Mouse (Mus musculus): ENCODE measurements at regions not wholly inside any gene's neighbourhood (a gene's known extent, or its start where the extent isn't known, plus 50 kb on each side); places are given as distances from the start of the nearest gene placed in this dataset.
"Not testable (repeated sequence)": the region's sequence is repeated elsewhere in the genome, so short reads cannot be mapped to it uniquely, and the experiment has no call there.

- Histone ChIP-seq H3K9me3 (replicated peaks) (no peaks in the 10 kb centered on the region), H3K27me3 (no peaks in the 10 kb centered on the region), H3K4me3 (no peak overlapping the region), H3K9ac (no peak overlapping the region), H3K27ac (no peak overlapping the region), H3K36me3 (no peaks in the 10 kb centered on the region), H3K4me1 (replicated peaks) (no peaks in the 10 kb centered on the region), H3K4me2 (no peak overlapping the region)
- no peak for ATAC-seq (replicated peaks; ENCODE audit: insufficient number of reproducible peaks, insufficient read depth, low FRiP score, low read depth)
- 71% methylated on average over 7 of the region's 7 CpGs for WGBS
Measured at GRCm38 (mm10) chr1:177501288-177501687, 59.1 kb downstream of the Zbtb18 start.

DNA sequence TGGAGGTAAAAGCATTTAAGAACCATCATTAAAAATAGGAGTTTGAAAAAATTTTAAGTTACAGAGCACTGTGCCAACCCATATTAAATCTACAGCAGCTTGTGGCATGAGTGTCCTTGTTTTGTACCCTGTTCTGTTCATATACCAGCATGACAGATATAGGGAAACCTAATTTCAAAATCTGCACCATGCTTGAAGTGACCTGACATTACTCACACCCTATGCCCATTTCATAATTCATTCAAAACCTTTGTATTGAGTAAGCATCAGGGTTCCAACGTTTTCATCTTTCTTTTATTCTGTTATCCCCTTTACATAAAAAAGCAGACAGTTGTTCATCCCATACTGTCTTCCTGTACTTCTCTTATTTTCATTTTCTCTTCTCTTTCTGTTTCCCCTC lies 61.8 kb downstream of the Zbtb18 start:
- no peak overlapping the region for H3K27ac ChIP-seq
- WGBS: 73% methylated on average over 1 of the region's 1 CpGs

GRCm38 (mm10) chr1:177504743-177505142 lies 62.6 kb downstream of the Zbtb18 start:
- Histone ChIP-seq H3K36me3 (no peaks in the 10 kb centered on the region), H3K9ac (no peak overlapping the region), H3K4me3 (no peak overlapping the region), H3K4me1 (replicated peaks) (no peaks in the 10 kb centered on the region), H3K9me3 (replicated peaks) (no peaks in the 10 kb centered on the region), H3K4me2 (no peak overlapping the region), H3K27ac (no peak overlapping the region), H3K27me3 (no peaks in the 10 kb centered on the region)
- WGBS: 94% methylated on average over 2 of the region's 2 CpGs
- no peak for ATAC-seq (replicated peaks; ENCODE audit: insufficient number of reproducible peaks, insufficient read depth, low FRiP score, low read depth)

More for the DNA sequence above, 61.8 kb downstream of the Zbtb18 start:
- Histone ChIP-seq H3K36me3 (no peaks in the 10 kb centered on the region), H3K27me3 (no peaks in the 10 kb centered on the region), H3K4me2 (no peak overlapping the region), H3K4me1 (replicated peaks) (no peaks in the 10 kb centered on the region), H3K9me3 (replicated peaks) (no peaks in the 10 kb centered on the region), H3K9ac (no peak overlapping the region), H3K4me3 (no peak overlapping the region)
- no peak for ATAC-seq (replicated peaks; ENCODE audit: insufficient number of reproducible peaks, insufficient read depth, low FRiP score, low read depth)

GRCm38 (mm10) chr1:177507398-177507797 lies 65.2 kb downstream of the Zbtb18 start:
- not testable (repeated sequence) for H3K4me1 ChIP-seq (replicated peaks); ATAC-seq (replicated peaks; ENCODE audit: insufficient number of reproducible peaks, insufficient read depth, low FRiP score, low read depth); H3K27ac ChIP-seq; H3K4me3 ChIP-seq; H3K9ac ChIP-seq; H3K27me3 ChIP-seq; H3K36me3 ChIP-seq; H3K9me3 ChIP-seq (replicated peaks); H3K4me2 ChIP-seq
- 85% methylated on average over 4 of the region's 4 CpGs for WGBS

DNA sequence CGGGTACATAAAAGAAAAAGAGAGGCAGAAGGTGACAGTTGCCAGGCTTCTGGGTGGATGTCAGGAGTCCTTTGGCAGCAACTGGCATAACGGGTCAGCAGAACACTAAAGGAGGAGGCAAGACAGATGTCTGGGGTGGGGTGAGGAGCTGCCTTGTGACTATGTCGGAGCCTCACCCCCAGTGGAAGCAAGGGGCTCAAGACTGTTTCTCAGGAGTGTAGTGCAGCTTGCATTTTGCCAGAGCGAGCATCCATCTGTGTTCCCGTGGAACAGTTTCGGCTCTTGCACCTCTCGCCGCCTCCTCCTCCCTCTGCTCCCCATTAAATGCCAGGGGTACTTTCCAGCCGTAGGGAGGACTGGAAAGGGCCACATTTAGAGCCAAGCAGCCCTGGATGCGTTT lies 67.6 kb downstream of the Zbtb18 start:
- H3K4me1 ChIP-seq (replicated peaks): no peaks in the 10 kb centered on the region
- ATAC-seq (replicated peaks; ENCODE audit: insufficient number of reproducible peaks, insufficient read depth, low FRiP score, low read depth): no peak
- H3K9me3 ChIP-seq (replicated peaks): no peaks in the 10 kb centered on the region
- no peaks in the 10 kb centered on the region for H3K36me3 ChIP-seq
- H3K9ac ChIP-seq: no peak overlapping the region
- WGBS: 76% methylated on average over 10 of the region's 10 CpGs
- no peak overlapping the region for H3K4me3 ChIP-seq
- H3K27me3 ChIP-seq: no peaks in the 10 kb centered on the region
- H3K4me2 ChIP-seq: no peak overlapping the region
- no peak overlapping the region for H3K27ac ChIP-seq

GRCm38 (mm10) chr1:177512116-177512515 lies 70.0 kb downstream of the Zbtb18 start:
- ATAC-seq (replicated peaks; ENCODE audit: insufficient number of reproducible peaks, insufficient read depth, low FRiP score, low read depth): no peak
- H3K4me2 ChIP-seq: no peak overlapping the region
- H3K9me3 ChIP-seq (replicated peaks): no peaks in the 10 kb centered on the region
- H3K9ac ChIP-seq: no peak overlapping the region
- H3K4me3 ChIP-seq: no peak overlapping the region
- no peaks in the 10 kb centered on the region for H3K4me1 ChIP-seq (replicated peaks)
- WGBS: 84% methylated on average over 2 of the region's 2 CpGs
- no peak overlapping the region for H3K27ac ChIP-seq
- no peaks in the 10 kb centered on the region for H3K36me3 ChIP-seq
- no peaks in the 10 kb centered on the region for H3K27me3 ChIP-seq

- H3K9me3 ChIP-seq (replicated peaks): no peaks in the 10 kb centered on the region
- H3K4me2 ChIP-seq: no peak overlapping the region
- no peaks in the 10 kb centered on the region for H3K4me1 ChIP-seq (replicated peaks)
- peaks cover 5% of the 10 kb centered on the region; the same call in 1 of the 2 replicates for H3K27me3 ChIP-seq
- 58% methylated on average over 18 of the region's 18 CpGs for WGBS
- H3K36me3 ChIP-seq: no peaks in the 10 kb centered on the region
- H3K9ac ChIP-seq: no peak overlapping the region
- no peak overlapping the region for H3K4me3 ChIP-seq
- ATAC-seq (replicated peaks; ENCODE audit: insufficient number of reproducible peaks, insufficient read depth, low FRiP score, low read depth): no peak
- no peak overlapping the region for H3K27ac ChIP-seq
Measured at GRCm38 (mm10) chr1:177517934-177518610, 75.9 kb downstream of the Zbtb18 start.

GRCm38 (mm10) chr1:177518897-177519513 lies 76.9 kb downstream of the Zbtb18 start:
- ATAC-seq (replicated peaks; ENCODE audit: insufficient number of reproducible peaks, insufficient read depth, low FRiP score, low read depth): no peak
- Histone ChIP-seq H3K9me3 (replicated peaks) (no peaks in the 10 kb centered on the region), H3K4me3 (no peak overlapping the region), H3K27ac (no peak overlapping the region), H3K36me3 (no peaks in the 10 kb centered on the region), H3K4me1 (replicated peaks) (no peaks in the 10 kb centered on the region), H3K27me3 (peaks cover 5% of the 10 kb centered on the region; the same call in 1 of the 2 replicates), H3K9ac (no peak overlapping the region), H3K4me2 (no peak overlapping the region)
- 38% methylated on average over 13 of the region's 13 CpGs for WGBS

- 81% methylated on average over 2 of the region's 2 CpGs for WGBS
Measured at GRCm38 (mm10) chr1:177521110-177521509, 79.0 kb downstream of the Zbtb18 start.

GRCm38 (mm10) chr1:177525141-177525540 lies 83.0 kb downstream of the Zbtb18 start:
- H3K9ac ChIP-seq: no peak overlapping the region
- H3K36me3 ChIP-seq: no peaks in the 10 kb centered on the region
- no peak overlapping the region for H3K27ac ChIP-seq
- 59% methylated on average over 6 of the region's 6 CpGs for WGBS
- H3K4me2 ChIP-seq: no peak overlapping the region
- no peaks in the 10 kb centered on the region for H3K9me3 ChIP-seq (replicated peaks)
- no peak overlapping the region for H3K4me3 ChIP-seq
- no peaks in the 10 kb centered on the region for H3K27me3 ChIP-seq
- ATAC-seq (replicated peaks; ENCODE audit: insufficient number of reproducible peaks, insufficient read depth, low FRiP score, low read depth): no peak
- H3K4me1 ChIP-seq (replicated peaks): peaks cover 3% of the 10 kb centered on the region; the same call in 1 of the 2 replicates

More at GRCm38 (mm10) chr1:177521110-177521509, 79.0 kb downstream of the Zbtb18 start:
- no peaks in the 10 kb centered on the region for H3K9me3 ChIP-seq (replicated peaks)
- H3K27me3 ChIP-seq: peaks cover 5% of the 10 kb centered on the region; the same call in 1 of the 2 replicates
- no peaks in the 10 kb centered on the region for H3K36me3 ChIP-seq
- no peak overlapping the region for H3K4me2 ChIP-seq
- H3K4me3 ChIP-seq: no peak overlapping the region
- H3K9ac ChIP-seq: no peak overlapping the region
- H3K4me1 ChIP-seq (replicated peaks): peaks cover 3% of the 10 kb centered on the region; the same call in 1 of the 2 replicates
- H3K27ac ChIP-seq: no peak overlapping the region
- no peak for ATAC-seq (replicated peaks; ENCODE audit: insufficient number of reproducible peaks, insufficient read depth, low FRiP score, low read depth)

- Histone ChIP-seq H3K4me3 (no peak overlapping the region), H3K36me3 (no peaks in the 10 kb centered on the region), H3K4me2 (no peak overlapping the region), H3K9ac (no peak overlapping the region), H3K9me3 (replicated peaks) (no peaks in the 10 kb centered on the region), H3K27me3 (no peaks in the 10 kb centered on the region), H3K27ac (peak overlapping the region; percentile 40; the same call in 1 of the 2 replicates), H3K4me1 (replicated peaks) (no peaks in the 10 kb centered on the region)
- 48% methylated on average over 2 of the region's 2 CpGs for WGBS
- 0 out of 2 replicates have a peak, but pooled peaks have one; percentile 39 for ATAC-seq (replicated peaks; ENCODE audit: insufficient number of reproducible peaks, insufficient read depth, low FRiP score, low read depth)
Measured at GRCm38 (mm10) chr1:177531791-177532190, 89.6 kb downstream of the Zbtb18 start.

- Histone ChIP-seq H3K4me2 (no peak overlapping the region), H3K27ac (no peak overlapping the region), H3K4me1 (replicated peaks) (no peaks in the 10 kb centered on the region), H3K36me3 (no peaks in the 10 kb centered on the region), H3K9me3 (replicated peaks) (no peaks in the 10 kb centered on the region), H3K27me3 (no peaks in the 10 kb centered on the region), H3K4me3 (no peak overlapping the region), H3K9ac (no peak overlapping the region)
- WGBS: 65% methylated on average over 2 of the region's 2 CpGs
- ATAC-seq (replicated peaks; ENCODE audit: insufficient number of reproducible peaks, insufficient read depth, low FRiP score, low read depth): no peak
Measured at GRCm38 (mm10) chr1:177532656-177533055, 90.5 kb downstream of the Zbtb18 start.

All from heart, embryonic 15.5 days (tissue).